Mouse (Mus musculus): ENCODE data around the gene Cdyl2. TPM values are rescaled to one million over a fixed set of nuclear protein-coding genes. Genes with fewer than 3 reads are reported as not detected.

Cdyl2 gene
- polyA plus RNA-seq, 1 experiment from 2014 or later, result 1.8 TPM

GRCm38 (mm10) chr8:116735306-116735705 lies 2.5 kb upstream of the Cdyl2 start:
- Histone ChIP-seq H3K27ac (ENCODE audit: low read length) (no peak overlapping the region), H3K4me2 (ENCODE audit: low read depth, low read length) (no peak overlapping the region), H3K27me3 (ENCODE audit: control insufficient read depth, insufficient read depth, low read depth, low read length) (peaks cover 11% of the 10 kb centered on the region), H3K9ac (ENCODE audit: low read depth, low read length) (no peak overlapping the region), H3K4me1 (ENCODE audit: control insufficient read depth, low read depth, low read length) (peaks cover 11% of the 10 kb centered on the region), H3K4me3 (ENCODE audit: low read depth, low read length) (no peak overlapping the region), H3K9me3 (replicated peaks; ENCODE audit: control insufficient read depth, low read length) (no peaks in the 10 kb centered on the region), H3K36me3 (ENCODE audit: control insufficient read depth, insufficient read depth) (no peaks in the 10 kb centered on the region)
- ATAC-seq (ENCODE audit: low read depth), result no peak
- 42% methylated on average over 5 of the region's 5 CpGs for WGBS (ENCODE audit: insufficient replicate concordance)

- Histone ChIP-seq H3K4me3 (ENCODE audit: low read depth, low read length) (no peak overlapping the region), H3K9me3 (replicated peaks; ENCODE audit: control insufficient read depth, low read length) (no peaks in the 10 kb centered on the region), H3K4me2 (ENCODE audit: low read depth, low read length) (no peak overlapping the region), H3K4me1 (ENCODE audit: control insufficient read depth, low read depth, low read length) (peaks cover 11% of the 10 kb centered on the region), H3K9ac (ENCODE audit: low read depth, low read length) (no peak overlapping the region), H3K27me3 (ENCODE audit: control insufficient read depth, insufficient read depth, low read depth, low read length) (peaks cover 11% of the 10 kb centered on the region), H3K36me3 (ENCODE audit: control insufficient read depth, insufficient read depth) (no peaks in the 10 kb centered on the region), H3K27ac (ENCODE audit: low read length) (no peak overlapping the region)
- peak; percentile 37; the same call in 1 of the 2 replicates for ATAC-seq (ENCODE audit: low read depth)
- WGBS (ENCODE audit: insufficient replicate concordance), result 27% methylated on average over 9 of the region's 9 CpGs
These were observed 1.4 kb upstream of the Cdyl2 start for GRCm38 (mm10) chr8:116734176-116734575.

GRCm38 (mm10) chr8:116733648-116734014 lies 840 bp upstream of the Cdyl2 start:
- no peak for ATAC-seq (ENCODE audit: low read depth)
- Histone ChIP-seq H3K9ac (ENCODE audit: low read depth, low read length) (no peak overlapping the region), H3K4me2 (ENCODE audit: low read depth, low read length) (peak overlapping the region; percentile 69), H3K4me1 (ENCODE audit: control insufficient read depth, low read depth, low read length) (peaks cover 11% of the 10 kb centered on the region), H3K27me3 (ENCODE audit: control insufficient read depth, insufficient read depth, low read depth, low read length) (peaks cover 11% of the 10 kb centered on the region), H3K9me3 (replicated peaks; ENCODE audit: control insufficient read depth, low read length) (no peaks in the 10 kb centered on the region), H3K27ac (ENCODE audit: low read length) (no peak overlapping the region), H3K4me3 (ENCODE audit: low read depth, low read length) (peak overlapping the region; percentile 65), H3K36me3 (ENCODE audit: control insufficient read depth, insufficient read depth) (no peaks in the 10 kb centered on the region)
- 28% methylated on average over 3 of the region's 3 CpGs for WGBS (ENCODE audit: insufficient replicate concordance)

- H3K4me3 ChIP-seq (ENCODE audit: low read depth, low read length), result peak overlapping the region; percentile 65
- peak overlapping the region; percentile 62 for H3K27ac ChIP-seq (ENCODE audit: low read length)
- no peaks in the 10 kb centered on the region for H3K36me3 ChIP-seq (ENCODE audit: control insufficient read depth, insufficient read depth)
- H3K9ac ChIP-seq (ENCODE audit: low read depth, low read length), result peak overlapping the region; percentile 60
- H3K9me3 ChIP-seq (replicated peaks; ENCODE audit: control insufficient read depth, low read length), result no peaks in the 10 kb centered on the region
- 2% methylated on average over 33 of the region's 46 CpGs for WGBS (ENCODE audit: insufficient replicate concordance)
- peak overlapping the region; percentile 69 for H3K4me2 ChIP-seq (ENCODE audit: low read depth, low read length)
- H3K4me1 ChIP-seq (ENCODE audit: control insufficient read depth, low read depth, low read length), result peaks cover 11% of the 10 kb centered on the region
- peaks cover 11% of the 10 kb centered on the region for H3K27me3 ChIP-seq (ENCODE audit: control insufficient read depth, insufficient read depth, low read depth, low read length)
- ATAC-seq (ENCODE audit: low read depth), result peak; percentile 37
These were observed 661 bp downstream of the Cdyl2 start for GRCm38 (mm10) chr8:116731976-116732683.

GRCm38 (mm10) chr8:116721451-116721850 lies 11.3 kb downstream of the Cdyl2 start:
- no peaks in the 10 kb centered on the region for H3K4me1 ChIP-seq (ENCODE audit: control insufficient read depth, low read depth, low read length)
- no peaks in the 10 kb centered on the region for H3K36me3 ChIP-seq (ENCODE audit: control insufficient read depth, insufficient read depth)
- no peak overlapping the region for H3K9ac ChIP-seq (ENCODE audit: low read depth, low read length)
- H3K4me3 ChIP-seq (ENCODE audit: low read depth, low read length), result no peak overlapping the region
- H3K9me3 ChIP-seq (replicated peaks; ENCODE audit: control insufficient read depth, low read length), result no peaks in the 10 kb centered on the region
- no peaks in the 10 kb centered on the region for H3K27me3 ChIP-seq (ENCODE audit: control insufficient read depth, insufficient read depth, low read depth, low read length)
- H3K27ac ChIP-seq (ENCODE audit: low read length), result no peak overlapping the region
- no peak for ATAC-seq (ENCODE audit: low read depth)
- 61% methylated on average over 2 of the region's 2 CpGs for WGBS (ENCODE audit: insufficient replicate concordance)
- no peak overlapping the region for H3K4me2 ChIP-seq (ENCODE audit: low read depth, low read length)

- Histone ChIP-seq H3K4me3 (ENCODE audit: low read depth, low read length) (no peak overlapping the region), H3K27ac (ENCODE audit: low read length) (no peak overlapping the region), H3K4me2 (ENCODE audit: low read depth, low read length) (no peak overlapping the region), H3K9me3 (replicated peaks; ENCODE audit: control insufficient read depth, low read length) (no peaks in the 10 kb centered on the region), H3K27me3 (ENCODE audit: control insufficient read depth, insufficient read depth, low read depth, low read length) (no peaks in the 10 kb centered on the region), H3K4me1 (ENCODE audit: control insufficient read depth, low read depth, low read length) (no peaks in the 10 kb centered on the region), H3K9ac (ENCODE audit: low read depth, low read length) (no peak overlapping the region), H3K36me3 (ENCODE audit: control insufficient read depth, insufficient read depth) (no peaks in the 10 kb centered on the region)
- WGBS (ENCODE audit: insufficient replicate concordance), result 57% methylated on average over 3 of the region's 3 CpGs
- no peak for ATAC-seq (ENCODE audit: low read depth)
These were observed 25.3 kb downstream of the Cdyl2 start for GRCm38 (mm10) chr8:116707496-116707895.

- Histone ChIP-seq H3K27me3 (ENCODE audit: control insufficient read depth, insufficient read depth, low read depth, low read length) (no peaks in the 10 kb centered on the region), H3K4me2 (ENCODE audit: low read depth, low read length) (no peak overlapping the region), H3K27ac (ENCODE audit: low read length) (no peak overlapping the region), H3K9me3 (replicated peaks; ENCODE audit: control insufficient read depth, low read length) (no peaks in the 10 kb centered on the region), H3K36me3 (ENCODE audit: control insufficient read depth, insufficient read depth) (no peaks in the 10 kb centered on the region), H3K4me1 (ENCODE audit: control insufficient read depth, low read depth, low read length) (no peaks in the 10 kb centered on the region), H3K9ac (ENCODE audit: low read depth, low read length) (no peak overlapping the region), H3K4me3 (ENCODE audit: low read depth, low read length) (no peak overlapping the region)
- no peak for ATAC-seq (ENCODE audit: low read depth)
- WGBS (ENCODE audit: insufficient replicate concordance), result 70% methylated on average over 6 of the region's 6 CpGs
These were observed 30.3 kb downstream of the Cdyl2 start for GRCm38 (mm10) chr8:116702501-116702900.

- Histone ChIP-seq H3K4me1 (ENCODE audit: control insufficient read depth, low read depth, low read length) (no peaks in the 10 kb centered on the region), H3K36me3 (ENCODE audit: control insufficient read depth, insufficient read depth) (no peaks in the 10 kb centered on the region), H3K9me3 (replicated peaks; ENCODE audit: control insufficient read depth, low read length) (no peaks in the 10 kb centered on the region), H3K4me2 (ENCODE audit: low read depth, low read length) (no peak overlapping the region), H3K27me3 (ENCODE audit: control insufficient read depth, insufficient read depth, low read depth, low read length) (no peaks in the 10 kb centered on the region), H3K27ac (ENCODE audit: low read length) (no peak overlapping the region), H3K4me3 (ENCODE audit: low read depth, low read length) (no peak overlapping the region), H3K9ac (ENCODE audit: low read depth, low read length) (no peak overlapping the region)
- 77% methylated on average over 15 of the region's 15 CpGs for WGBS (ENCODE audit: insufficient replicate concordance)
- no peak for ATAC-seq (ENCODE audit: low read depth)
These were observed 39.9 kb downstream of the Cdyl2 start for GRCm38 (mm10) chr8:116692931-116693330.

- no peaks in the 10 kb centered on the region for H3K4me1 ChIP-seq (ENCODE audit: control insufficient read depth, low read depth, low read length)
- H3K9ac ChIP-seq (ENCODE audit: low read depth, low read length), result no peak overlapping the region
- 65% methylated on average over 3 of the region's 3 CpGs for WGBS (ENCODE audit: insufficient replicate concordance)
- no peaks in the 10 kb centered on the region for H3K9me3 ChIP-seq (replicated peaks; ENCODE audit: control insufficient read depth, low read length)
- no peaks in the 10 kb centered on the region for H3K36me3 ChIP-seq (ENCODE audit: control insufficient read depth, insufficient read depth)
- H3K27ac ChIP-seq (ENCODE audit: low read length), result no peak overlapping the region
- no peak for ATAC-seq (ENCODE audit: low read depth)
- H3K4me3 ChIP-seq (ENCODE audit: low read depth, low read length), result no peak overlapping the region
- no peak overlapping the region for H3K4me2 ChIP-seq (ENCODE audit: low read depth, low read length)
- no peaks in the 10 kb centered on the region for H3K27me3 ChIP-seq (ENCODE audit: control insufficient read depth, insufficient read depth, low read depth, low read length)
These were observed 43.0 kb downstream of the Cdyl2 start for GRCm38 (mm10) chr8:116689741-116690140.

Measured in liver, embryonic 16.5 days (tissue).